Comparison of ENCODE assay signal across 8 mouse cellular contexts in the genomic region with DNA sequence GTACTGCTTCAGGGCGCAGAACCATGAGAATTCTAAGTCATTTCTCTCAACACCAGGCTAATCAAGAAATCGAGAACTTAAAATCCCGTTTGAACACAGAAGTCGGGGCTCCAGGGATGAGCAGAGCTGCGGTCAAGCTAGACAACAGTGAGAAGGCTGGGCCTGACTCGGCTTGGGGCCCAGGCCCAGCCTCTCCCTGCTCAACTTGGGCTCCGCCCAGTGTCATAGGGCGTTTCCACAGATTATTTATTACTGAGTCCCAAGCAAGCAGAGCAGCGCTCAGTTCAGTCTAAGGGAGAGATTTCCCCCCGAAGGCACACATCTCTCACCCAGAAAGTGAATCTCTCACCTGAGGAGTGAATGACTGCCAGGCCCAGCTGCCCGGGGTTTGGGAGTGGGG. TPM values are rescaled to one million over a fixed set of nuclear protein-coding genes. Genes with fewer than 3 reads are reported as not detected.
DNase-seq lines count a peak whose midpoint lies in the region; ATAC-seq and TF ChIP-seq lines count a peak whose summit lies in the region.

No protein-coding gene starts in this region.

- no peaks in the 10 kb centered on the region for H3K27me3 ChIP-seq in kidney, postnatal 0 days (ENCODE audit: insufficient read depth, low read length)
- no peaks in the 10 kb centered on the region for H3K27me3 ChIP-seq in hindbrain, embryonic 12.5 days

- peak; percentile 78 for ATAC-seq in kidney, postnatal 0 days (replicated peaks; ENCODE audit: low FRiP score, low read depth)
- peak; percentile 48 for ATAC-seq in megakaryocyte, adult 5-6 weeks (ENCODE audit: poor library complexity, severe bottlenecking)
- no peak for ATAC-seq in hindbrain, embryonic 12.5 days (ENCODE audit: low FRiP score)

- H3K4me3 ChIP-seq in kidney, postnatal 0 days (replicated peaks; ENCODE audit: low read depth, low read length) = no peak overlapping the region
- H3K4me3 ChIP-seq in hindbrain, embryonic 12.5 days = no peak overlapping the region

- no peaks in the 10 kb centered on the region; the same call in 1 of the 2 replicates for H3K4me1 ChIP-seq in kidney, postnatal 0 days (replicated peaks; ENCODE audit: insufficient read depth, low read length)
- H3K4me1 ChIP-seq in hindbrain, embryonic 12.5 days = no peaks in the 10 kb centered on the region

- H3K27ac ChIP-seq in kidney, postnatal 0 days = no peak overlapping the region
- no peak overlapping the region for H3K27ac ChIP-seq in hindbrain, embryonic 12.5 days

- H3K9ac ChIP-seq in kidney, postnatal 0 days (ENCODE audit: low read depth, low read length) = no peak overlapping the region
- H3K9ac ChIP-seq in hindbrain, embryonic 12.5 days = no peak overlapping the region

- H3K36me3 ChIP-seq in kidney, postnatal 0 days (ENCODE audit: insufficient read depth, low read length) = no peaks in the 10 kb centered on the region
- no peaks in the 10 kb centered on the region for H3K36me3 ChIP-seq in hindbrain, embryonic 12.5 days

- DNase-seq in adrenal gland, adult 2 months = peak; percentile 39
- no peak for DNase-seq in adrenal gland, postnatal 25 days
- DNase-seq in c-Kit-negative CD71-positive TER-119-positive erythroid progenitor cells, embryonic 14.5 days (ENCODE audit: low read depth, low spot score) = peak; percentile 71
- DNase-seq in kidney, postnatal 0 days (ENCODE audit: low spot score) = peak; percentile 65
- no peak for DNase-seq in neural tube, embryonic 10.5 days (ENCODE audit: extremely low spot score, low spot score)
- DNase-seq in thymus, postnatal 10 days (ENCODE audit: low spot score in 2 of 2) = no peak

- WGBS in kidney, postnatal 0 days = 44% methylated on average over 11 of the region's 11 CpGs
- WGBS in hindbrain, embryonic 12.5 days = 79% methylated on average over 11 of the region's 11 CpGs

- no peak for TF ChIP-seq CTCF in kidney, postnatal 0 days (IDR thresholded peaks at IDR 0.05; ENCODE audit: low read depth)

- H3K4me2 ChIP-seq in kidney, postnatal 0 days (ENCODE audit: low read length) = no peak overlapping the region
- H3K4me2 ChIP-seq in hindbrain, embryonic 12.5 days (replicated peaks) = no peak overlapping the region

- no peaks in the 10 kb centered on the region for H3K9me3 ChIP-seq in kidney, postnatal 0 days (replicated peaks; ENCODE audit: low read length)
- H3K9me3 ChIP-seq in hindbrain, embryonic 12.5 days (replicated peaks) = no peaks in the 10 kb centered on the region

RNA-seq across cellular contexts. Expression of gene Emilin2, which starts 52.1 kb away (rescaled TPM):
- 1 to 10 TPM; 6.6 to 10.0 TPM for total RNA-seq in adrenal gland, adult 2 months (2021)
- polyA plus RNA-seq in adrenal gland, adult 2 months (2012; rRNA removed) = 7.3 and 8.2 TPM in 2 replicates
- total RNA-seq in adrenal gland, postnatal 25 days (2021) = 4.4 and 5.2 TPM in 2 replicates
- 2.3 and 2.4 TPM in 2 replicates for polyA plus RNA-seq in kidney, postnatal 0 days (2015; fragmentation: Nextera tagmentation; extraction: Ambion mirVana)
- 152 and 159 TPM in 2 replicates for total RNA-seq in megakaryocyte, adult 5-6 weeks (2015)
- total RNA-seq in megakaryocyte, adult 5-6 weeks (2017) = 244 and 250 TPM in 2 replicates
- 9.5 and 9.6 TPM in 2 replicates for polyA plus RNA-seq in hindbrain, embryonic 12.5 days (2016; fragmentation: Nextera tagmentation; extraction: Ambion mirVana)

Comparison
In these comparisons a context has a peak if more than half of its experiments do, and no peak if none do; other contexts are left out.
1. DNase-seq: peak in adrenal gland, adult 2 months (single experiment), c-Kit-negative CD71-positive TER-119-positive erythroid progenitor cells, embryonic 14.5 days (single experiment) and kidney, postnatal 0 days (single experiment); none in adrenal gland, postnatal 25 days (single experiment), neural tube, embryonic 10.5 days (single experiment) and thymus, postnatal 10 days (0 of 2).
2. RNA of gene Emilin2, which starts 52.1 kb away (total RNA-seq): 152 to 250 TPM in megakaryocyte, adult 5-6 weeks; 6.6 to 10.0 TPM in adrenal gland, adult 2 months and 4.4 to 5.2 TPM in adrenal gland, postnatal 25 days; every median in the first group is over 10 times any median in the second.